Mouse (Mus musculus) liver, embryonic 14.5 days (tissue): ENCODE data around the gene Mrpl2. TPM values are rescaled to one million over a fixed set of nuclear protein-coding genes. Genes with fewer than 3 reads are reported as not detected.

ENCODE experiments used
- ATAC-seq: fragments of 200-750 bp; cut with Nextera tagmentation; 2 replicates; pipeline ENCODE4 v1.8.0; 2017; ENCODE audit warnings: moderate number of reproducible peaks, mild to moderate bottlenecking, moderate library complexity; ENCODE audit not compliant: insufficient read depth
- DNase-seq, 3 experiments: peaks; one replicate each; pipeline ENCODE4 v3.0.0-alpha.2; 2012 to 2013; ENCODE audit warnings: low read depth in 3 of 3, low spot score in 3 of 3
- H3K27ac ChIP-seq: fragments of 300-500 bp; sonication (generic); 2 replicates; pipeline ENCODE4 v1.5.1; 2014; ENCODE audit warnings: moderate library complexity, mild to moderate bottlenecking, control low read depth, inconsistent platforms
- H3K27me3 ChIP-seq: fragments of 300-500 bp; sonication (generic); 2 replicates; pipeline ENCODE4 v1.6.1; 2014; ENCODE audit warnings: mild to moderate bottlenecking, low read length, moderate library complexity; ENCODE audit not compliant: control insufficient read depth, insufficient read depth
- H3K36me3 ChIP-seq: fragments of 300-500 bp; sonication (generic); replicated peaks from 2 replicates; pipeline ENCODE4 v1.6.1; 2014; ENCODE audit warnings: low read depth; ENCODE audit not compliant: control insufficient read depth, insufficient read depth
- H3K4me1 ChIP-seq, 2 experiments: fragments of 200-500 bp in 1 of 2; fragments of 300-500 bp in 1 of 2; sonication (generic) in 1 of 2; replicated peaks; 2 replicates each; pipeline ENCODE4 v1.6.1; 2012 to 2014; ENCODE audit warnings: antibody characterized with exemption in 1 of 2, inconsistent platforms in 1 of 2, low read length in 1 of 2; ENCODE audit not compliant: control insufficient read depth in 2 of 2, insufficient read depth in 2 of 2
- H3K4me2 ChIP-seq: fragments of 300-500 bp; sonication (generic); 2 replicates; pipeline ENCODE4 v1.6.1; 2014; ENCODE audit warnings: low read depth, mild to moderate bottlenecking, control low read depth, moderate library complexity
- H3K4me3 ChIP-seq, 2 experiments: fragments of 200-500 bp in 1 of 2; fragments of 300-500 bp in 1 of 2; sonication (generic) in 1 of 2; 2 replicates each; pipeline ENCODE4 v1.5.1; 2012 to 2014; ENCODE audit warnings: low read depth in 2 of 2, low read length in 2 of 2, mild to moderate bottlenecking in 2 of 2, control low read depth in 1 of 2, inconsistent platforms in 1 of 2, moderate library complexity in 1 of 2; ENCODE audit not compliant: insufficient read depth in 1 of 2
- H3K9ac ChIP-seq: fragments of 300-500 bp; sonication (generic); replicated peaks from 2 replicates; pipeline ENCODE4 v1.6.1; 2014; ENCODE audit warnings: mild to moderate bottlenecking, control low read depth, moderate library complexity
- H3K9me3 ChIP-seq: fragments of 300-500 bp; sonication (generic); 2 replicates; pipeline ENCODE4 v1.6.1; 2016; ENCODE audit warnings: low read length, mixed read lengths; ENCODE audit not compliant: control insufficient read depth
- CTCF ChIP-seq: IDR thresholded peaks from 2 replicates; pipeline ENCODE4 v1.5.1; 2016; ENCODE audit warnings: antibody characterized with exemption, low read depth, control low read depth
- EP300 ChIP-seq: IDR thresholded peaks from 2 replicates; pipeline ENCODE4 v1.6.1; 2016; ENCODE audit warnings: antibody characterized with exemption, low read depth
- WGBS: fragments of 180-500 bp; shearing (Covaris S2); extraction: QIAGEN DNeasy Blood & Tissue Kit; methylation state at CpG from one replicate; pipeline ENCODE4 v1.1.7; 2014; ENCODE audit not compliant: insufficient replicate concordance; 5-methylcytosine and 5-hydroxymethylcytosine counted together
- polyA plus RNA-seq, 2 experiments: library from polyadenylated mRNA; depleted of rRNA in 1 of 2; stranded (reverse) in 1 of 2; unstranded in 1 of 2; fragments of >200 nt; fragmentation: Nextera tagmentation in 1 of 2; extraction: Ambion mirVana in 1 of 2; gene quantifications; 2 replicates each; pipeline versions ENCODE4 v1.2.1 to v1.2.3; 2012 to 2014

Gene Mrpl2
- polyA plus RNA-seq, 2 experiments: 36.1 to 84.6 TPM

DNA sequence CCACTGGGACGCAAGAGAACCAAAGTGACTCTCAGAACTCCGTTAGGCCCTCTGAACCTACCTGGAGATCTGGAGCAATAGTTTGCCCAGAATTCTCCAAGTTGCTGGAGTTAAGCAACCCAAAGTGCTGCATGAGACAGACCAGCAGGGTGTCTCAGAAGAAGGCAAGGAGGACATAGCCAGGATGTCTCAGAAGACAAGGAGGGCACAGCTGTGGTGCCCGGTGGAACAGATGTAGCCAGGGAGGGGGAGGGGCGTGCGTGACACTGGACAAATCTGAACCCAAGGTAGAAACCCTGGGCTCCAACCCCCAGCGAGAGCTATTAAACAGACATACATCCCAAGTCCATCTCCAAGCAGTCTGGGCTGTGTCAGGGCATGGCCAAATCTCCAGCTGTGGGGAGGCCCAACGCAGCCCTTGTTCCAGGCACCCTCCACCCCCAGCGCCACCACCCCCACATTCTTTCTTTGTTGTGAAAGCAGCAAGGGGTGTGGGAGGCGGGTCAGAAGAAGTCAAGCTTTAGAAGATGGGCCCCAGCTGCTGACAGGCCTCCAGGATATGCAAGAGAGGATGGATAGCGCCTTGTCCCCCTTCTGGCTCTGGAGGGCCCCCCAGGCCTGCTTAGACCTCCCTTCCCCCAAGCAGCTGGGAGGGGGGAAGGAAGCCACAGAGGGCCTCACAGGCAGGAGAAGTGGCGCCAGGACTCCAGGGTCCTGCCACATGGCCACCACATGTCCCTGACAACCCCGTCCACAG, 16.2 kb upstream of the Mrpl2 start:
- DNase-seq: no peak
- Histone ChIP-seq H3K27ac (no peak overlapping the region), H3K9me3 (no peaks in the 10 kb centered on the region), H3K4me2 (peak overlapping the region; percentile 58), H3K36me3 (no peaks in the 10 kb centered on the region), H3K4me1 (peaks cover 0 to 4% of the 10 kb centered on the region in 2 experiments; a peak in 1 of 4 replicates), H3K9ac (no peak overlapping the region), H3K27me3 (peaks cover 25% of the 10 kb centered on the region), H3K4me3 (peak overlapping the region; percentile 28 to 61; a peak in 3 of 4 replicates)
- ATAC-seq: peak; percentile 22; the same call in 1 of the 2 replicates
- WGBS: 15% methylated on average over 12 of the region's 12 CpGs
- TF ChIP-seq EP300 (no peak), CTCF (no peak)

DNA sequence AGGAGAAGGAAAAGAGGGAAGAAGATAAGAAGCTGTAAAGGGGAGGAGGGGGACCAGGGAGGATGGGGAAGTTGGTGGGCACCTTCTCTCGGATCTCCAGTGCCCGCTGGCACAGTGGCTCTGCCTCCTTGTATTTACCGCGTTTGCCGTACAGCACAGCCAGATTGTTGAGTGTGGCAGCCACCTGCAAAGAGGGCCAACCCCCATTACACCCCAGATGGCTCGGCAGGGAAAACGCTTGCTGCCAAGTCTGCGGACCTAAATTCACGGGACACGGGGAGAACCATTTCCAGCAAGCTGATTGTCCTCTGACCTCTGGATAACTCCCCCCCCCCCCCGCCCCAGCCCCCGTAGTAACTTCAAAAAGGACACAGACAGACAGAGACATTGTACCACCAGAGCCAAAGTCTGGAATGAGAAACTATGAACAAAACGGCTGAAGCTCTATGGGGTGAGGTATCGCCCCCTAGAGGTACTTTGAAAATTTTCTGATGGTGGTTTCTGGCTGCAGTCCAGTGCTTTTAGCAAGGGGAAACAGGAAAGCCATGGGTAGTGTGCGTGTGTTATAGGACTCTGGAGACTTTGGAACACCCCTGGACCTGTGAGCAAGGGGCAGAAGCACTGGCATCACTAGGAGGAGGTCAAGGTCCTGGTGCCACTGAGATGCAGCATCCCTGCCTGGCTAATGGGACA, 9.1 kb upstream of the Mrpl2 start:
- Histone ChIP-seq H3K4me2 (0 out of 2 replicates have a peak overlapping the region, but pooled peaks have one; percentile 24), H3K36me3 (no peaks in the 10 kb centered on the region), H3K9me3 (no peaks in the 10 kb centered on the region), H3K27ac (no peak overlapping the region), H3K27me3 (no peaks in the 10 kb centered on the region), H3K4me1 (no peaks in the 10 kb centered on the region), H3K4me3 (no peak overlapping the region), H3K9ac (no peak overlapping the region)
- 19% methylated on average over 15 of the region's 15 CpGs for WGBS
- ATAC-seq (no peak), DNase-seq (no peak)
- TF ChIP-seq CTCF: peak; percentile 62
- no peak for TF ChIP-seq EP300

- 40% methylated on average over 9 of the region's 9 CpGs for WGBS
- H3K27me3 ChIP-seq: no peaks in the 10 kb centered on the region
Measured at GRCm38 (mm10) chr17:46639929-46640328, 6.1 kb upstream of the Mrpl2 start.

DNA sequence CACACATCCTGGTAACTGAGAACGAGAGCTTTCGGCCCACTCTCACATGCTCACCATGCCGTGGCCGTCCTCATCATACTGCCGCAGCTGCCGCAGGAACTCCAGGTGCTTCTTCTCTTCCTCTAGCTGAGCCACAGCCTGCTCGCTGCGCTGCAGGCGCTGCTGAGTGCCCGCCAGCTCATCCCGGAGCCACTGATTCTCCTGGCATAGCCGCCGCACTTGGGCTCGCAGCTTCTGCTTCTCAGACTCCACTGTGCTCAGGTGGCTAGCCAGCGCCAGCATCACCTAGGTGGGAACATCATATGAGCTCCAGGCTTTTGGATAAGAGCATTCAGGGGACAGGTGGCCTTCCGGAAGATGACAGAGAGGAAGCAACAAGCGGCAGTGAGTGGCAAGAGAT, 4.0 kb upstream of the Mrpl2 start:
- peaks cover 10 to 12% of the 10 kb centered on the region in 2 experiments for H3K4me1 ChIP-seq
- no peaks in the 10 kb centered on the region for H3K27me3 ChIP-seq
- H3K4me3 ChIP-seq: no peak overlapping the region
- DNase-seq: no peak
- H3K9ac ChIP-seq: no peak overlapping the region
- no peak for TF ChIP-seq CTCF
- TF ChIP-seq EP300: no peak
- H3K9me3 ChIP-seq: no peaks in the 10 kb centered on the region
- 83% methylated on average over 17 of the region's 17 CpGs for WGBS
- no peak overlapping the region for H3K27ac ChIP-seq
- no peak overlapping the region for H3K4me2 ChIP-seq
- H3K36me3 ChIP-seq: no peaks in the 10 kb centered on the region
- ATAC-seq: no peak

More at GRCm38 (mm10) chr17:46639929-46640328, 6.1 kb upstream of the Mrpl2 start:
- peaks cover under 1 to 3% of the 10 kb centered on the region in 2 experiments; a peak in 2 of 4 replicates for H3K4me1 ChIP-seq
- no peak overlapping the region for H3K4me3 ChIP-seq
- no peak overlapping the region for H3K27ac ChIP-seq
- H3K9me3 ChIP-seq: no peaks in the 10 kb centered on the region
- H3K4me2 ChIP-seq: no peak overlapping the region
- no peaks in the 10 kb centered on the region for H3K36me3 ChIP-seq
- DNase-seq (no peak), ATAC-seq (no peak)
- no peak for TF ChIP-seq EP300
- no peak for TF ChIP-seq CTCF
- H3K9ac ChIP-seq: no peak overlapping the region

GRCm38 (mm10) chr17:46644152-46644805, 1.8 kb upstream of the Mrpl2 start:
- ATAC-seq (no peak), DNase-seq (no peak)
- Histone ChIP-seq H3K36me3 (no peaks in the 10 kb centered on the region; the same call in 1 of the 2 replicates), H3K27me3 (no peaks in the 10 kb centered on the region), H3K9ac (no peak overlapping the region), H3K4me2 (peak overlapping the region; percentile 99; the same call in 1 of the 2 replicates), H3K4me3 (peak overlapping the region in 1 of 2 experiments; percentile 88; a peak in 2 of 4 replicates), H3K9me3 (no peaks in the 10 kb centered on the region), H3K4me1 (peaks cover 10 to 15% of the 10 kb centered on the region in 2 experiments), H3K27ac (no peak overlapping the region)
- no peak for TF ChIP-seq EP300
- no peak for TF ChIP-seq CTCF
- WGBS: 76% methylated on average over 12 of the region's 12 CpGs
